Mouse (Mus musculus) kidney, embryonic 14.5 days (tissue): ENCODE results near the gene Arhgap15. TPM values are rescaled to one million over a fixed set of nuclear protein-coding genes. Genes with fewer than 3 reads are reported as not detected.
A peak's percentile ranks its signal among the peaks of the same experiment; 100 is the strongest.
"Not testable (repeated sequence)": the region's sequence is repeated elsewhere in the genome, so short reads cannot be mapped to it uniquely, and the experiment has no call there.

Experiments used
- ATAC-seq: fragments of 200-750 bp; cut with Nextera tagmentation; 2 replicates; pipeline ENCODE4 v1.8.0; 2017; ENCODE audit warnings: moderate number of reproducible peaks, mild to moderate bottlenecking, moderate TSS enrichment, moderate library complexity; ENCODE audit not compliant: low FRiP score, low TSS enrichment
- H3K27ac ChIP-seq: fragments of 300-500 bp; sonication (generic); 2 replicates; pipeline ENCODE4 v1.5.1; 2014; ENCODE audit warnings: low read depth, mild to moderate bottlenecking, low read length, moderate library complexity, mixed read lengths
- H3K27me3 ChIP-seq: fragments of 300-500 bp; sonication (generic); 2 replicates; pipeline ENCODE4 v1.6.1; 2014; ENCODE audit warnings: mild to moderate bottlenecking, low read length; ENCODE audit not compliant: control insufficient read depth, insufficient read depth
- H3K36me3 ChIP-seq: fragments of 300-500 bp; sonication (generic); 2 replicates; pipeline ENCODE4 v1.6.1; 2014; ENCODE audit warnings: low read length, mixed read lengths; ENCODE audit not compliant: control insufficient read depth, insufficient read depth
- H3K4me1 ChIP-seq: fragments of 300-500 bp; sonication (generic); 2 replicates; pipeline ENCODE4 v1.6.1; 2014; ENCODE audit warnings: low read length, mixed read lengths; ENCODE audit not compliant: control insufficient read depth, insufficient read depth
- H3K4me2 ChIP-seq: fragments of 300-500 bp; sonication (generic); replicated peaks from 2 replicates; pipeline ENCODE4 v1.6.1; 2014; ENCODE audit warnings: low read depth, mild to moderate bottlenecking, low read length
- H3K4me3 ChIP-seq: fragments of 300-500 bp; sonication (generic); 2 replicates; pipeline ENCODE4 v1.5.1; 2014; ENCODE audit warnings: mild to moderate bottlenecking, low read length
- H3K9ac ChIP-seq: fragments of 300-500 bp; sonication (generic); 2 replicates; pipeline ENCODE4 v1.6.1; 2014; ENCODE audit warnings: low read depth, mild to moderate bottlenecking, low read length, moderate library complexity
- H3K9me3 ChIP-seq: fragments of 300-500 bp; sonication (generic); 2 replicates; pipeline ENCODE4 v1.6.1; 2016; ENCODE audit warnings: low read length; ENCODE audit not compliant: control insufficient read depth
- WGBS: fragments of 180-500 bp; shearing (Covaris S2); extraction: QIAGEN DNeasy Blood & Tissue Kit; methylation state at CpG from one replicate; pipeline ENCODE4 v1.1.7; 2014; 5-methylcytosine and 5-hydroxymethylcytosine counted together
- polyA plus RNA-seq: library from polyadenylated mRNA; unstranded; fragments of >200 nt; fragmentation: Nextera tagmentation; extraction: Ambion mirVana; gene quantifications from 2 replicates; pipeline ENCODE4 v1.2.1, GENCODE M21; 2014

The Arhgap15 gene
- 1.0 TPM in 2 replicates for polyA plus RNA-seq

DNA sequence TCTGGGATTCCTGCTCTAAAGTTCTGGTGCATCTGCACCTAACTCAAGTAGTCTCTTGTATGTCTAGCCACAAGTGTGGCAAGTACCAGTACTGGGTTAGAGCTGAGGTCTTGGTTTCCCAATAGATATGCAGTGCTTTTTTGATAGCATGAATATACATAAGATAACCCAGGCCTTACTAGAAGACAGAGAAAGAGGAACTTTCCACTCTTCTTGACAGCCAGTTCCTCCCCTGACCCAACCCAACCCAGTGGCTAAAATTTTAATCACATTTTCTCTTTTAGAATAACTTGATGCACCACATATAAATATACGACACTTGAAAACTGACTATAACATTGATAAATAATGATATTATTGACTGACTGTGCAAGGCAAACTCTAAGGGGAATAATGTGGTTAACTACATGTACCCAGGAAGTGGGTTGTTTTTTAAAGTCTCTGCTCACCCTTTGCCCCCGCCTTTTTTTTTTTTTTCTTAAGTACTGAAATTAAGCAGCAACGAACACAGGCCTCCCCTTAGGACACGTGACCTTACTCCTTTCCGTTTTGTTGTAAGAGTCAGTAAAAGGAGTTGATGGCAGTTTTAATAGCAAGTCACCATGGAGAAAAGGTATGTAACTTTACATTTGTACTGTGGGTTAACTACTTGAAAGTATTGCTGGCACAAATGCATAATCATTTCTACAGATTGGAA lies at the start of gene Arhgap15:
Gene Arhgap15 (plus strand): TSS at position 538 of the 697 bp plus-strand sequence.
- no peaks in the 10 kb centered on the region for H3K36me3 ChIP-seq
- H3K27ac ChIP-seq, result no peak within 1 kb of the TSS
- H3K9me3 ChIP-seq, result no peaks in the 10 kb centered on the region
- no peak within 1 kb of the TSS for H3K9ac ChIP-seq
- no peaks in the 10 kb centered on the region for H3K4me1 ChIP-seq
- 69% methylated on average over 5 of the region's 5 CpGs for WGBS
- ATAC-seq, result no peak
- H3K27me3 ChIP-seq, result no peaks in the 10 kb centered on the region
- H3K4me3 ChIP-seq, result no peak within 1 kb of the TSS
- no peak within 1 kb of the TSS for H3K4me2 ChIP-seq

DNA sequence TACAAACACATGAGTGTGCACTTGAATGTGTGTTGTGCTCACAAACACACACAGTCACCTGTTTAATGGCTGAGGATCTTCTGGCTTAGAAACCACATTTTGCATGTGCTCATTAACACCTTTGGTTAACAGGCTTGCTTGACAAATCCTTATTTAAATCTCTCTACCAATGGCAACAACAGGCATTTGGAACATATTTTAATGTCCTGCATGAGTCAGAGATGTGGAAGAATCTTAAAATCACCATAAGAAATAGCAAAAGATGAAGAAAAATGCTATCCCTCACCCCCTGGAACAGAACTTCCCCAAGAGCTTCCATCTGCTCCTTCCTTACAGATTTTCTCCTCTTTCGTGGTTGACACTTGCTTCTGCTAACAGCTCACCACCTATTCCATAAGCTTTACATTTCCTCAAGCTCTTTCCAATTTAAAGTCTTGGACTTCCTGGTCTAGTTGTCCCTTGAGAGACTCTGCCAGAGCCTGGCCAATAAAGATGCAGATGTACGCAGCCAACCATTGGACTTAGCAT lies 35.9 kb upstream of the Arhgap15 start:
- no peaks in the 10 kb centered on the region for H3K36me3 ChIP-seq
- no peaks in the 10 kb centered on the region for H3K4me1 ChIP-seq
- H3K27me3 ChIP-seq, result no peaks in the 10 kb centered on the region
- no peak overlapping the region for H3K9ac ChIP-seq
- no peaks in the 10 kb centered on the region for H3K9me3 ChIP-seq
- WGBS, result 89% methylated on average over 2 of the region's 2 CpGs
- no peak overlapping the region for H3K4me2 ChIP-seq
- no peak overlapping the region for H3K4me3 ChIP-seq
- no peak for ATAC-seq
- H3K27ac ChIP-seq, result no peak overlapping the region

DNA sequence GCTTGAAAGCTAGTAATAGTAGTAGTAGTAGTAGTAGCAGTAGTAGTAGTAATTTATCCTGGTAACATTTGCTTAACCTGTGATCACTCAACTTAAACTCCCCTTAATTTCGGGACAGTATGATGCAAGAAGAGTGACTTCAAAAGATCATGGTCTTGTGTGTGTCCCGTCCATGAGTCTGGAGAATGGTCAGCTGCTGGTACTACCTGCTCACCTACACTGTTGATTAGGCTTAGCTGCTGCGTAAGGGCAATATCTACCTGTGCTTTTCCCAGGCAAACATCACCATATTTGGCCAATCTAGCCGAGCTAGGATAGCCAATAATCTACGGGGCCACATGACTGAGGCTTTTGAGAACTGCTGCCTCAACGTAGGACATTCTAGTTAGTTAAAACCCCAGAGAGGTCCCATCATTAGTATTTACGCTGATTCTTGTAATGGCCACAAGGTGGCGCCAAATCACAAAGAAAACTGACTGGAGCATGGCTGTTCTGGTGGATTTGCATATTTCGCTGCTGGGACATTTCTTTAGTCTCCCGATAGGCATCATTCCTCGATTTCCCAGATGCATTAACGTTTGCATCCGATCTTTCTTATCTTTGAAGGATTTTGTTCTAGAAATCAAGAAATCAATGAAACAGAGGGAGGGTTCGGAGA lies 26.0 kb upstream of the Arhgap15 start:
- H3K27ac ChIP-seq, result no peak overlapping the region
- H3K4me2 ChIP-seq, result peak overlapping the region; percentile 30
- no peak overlapping the region for H3K9ac ChIP-seq
- ATAC-seq, result peak; percentile 89
- no peaks in the 10 kb centered on the region for H3K27me3 ChIP-seq
- WGBS, result 22% methylated on average over 14 of the region's 14 CpGs
- H3K9me3 ChIP-seq, result no peaks in the 10 kb centered on the region
- H3K4me3 ChIP-seq, result no peak overlapping the region
- H3K36me3 ChIP-seq, result no peaks in the 10 kb centered on the region
- H3K4me1 ChIP-seq, result no peaks in the 10 kb centered on the region

DNA sequence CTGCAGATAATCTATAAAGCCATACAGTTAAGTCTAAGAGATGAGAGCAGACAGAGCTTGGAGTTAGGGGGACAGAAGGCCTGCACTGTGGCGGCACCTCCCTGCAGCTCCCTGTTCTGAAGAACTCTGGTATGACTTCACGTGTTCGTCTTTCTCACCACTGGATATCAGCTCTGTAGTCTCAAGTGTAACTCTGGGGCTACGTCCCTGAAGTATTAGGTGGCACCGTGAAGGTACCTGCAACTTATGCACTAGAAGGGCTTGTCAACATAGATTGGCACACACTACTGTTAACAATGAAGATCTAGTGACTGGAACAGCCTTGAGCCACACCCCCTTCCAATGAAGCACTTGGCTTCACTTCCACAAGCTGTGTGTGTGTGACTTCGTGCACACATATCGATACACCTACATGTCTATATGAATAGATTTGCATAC lies 25.5 kb upstream of the Arhgap15 start:
- H3K4me3 ChIP-seq, result no peak overlapping the region
- H3K9ac ChIP-seq, result no peak overlapping the region
- no peaks in the 10 kb centered on the region for H3K36me3 ChIP-seq
- no peak overlapping the region for H3K27ac ChIP-seq
- ATAC-seq, result peak; percentile 60
- peak overlapping the region; percentile 30 for H3K4me2 ChIP-seq
- H3K27me3 ChIP-seq, result no peaks in the 10 kb centered on the region
- H3K9me3 ChIP-seq, result no peaks in the 10 kb centered on the region
- no peaks in the 10 kb centered on the region for H3K4me1 ChIP-seq
- 59% methylated on average over 7 of the region's 7 CpGs for WGBS

DNA sequence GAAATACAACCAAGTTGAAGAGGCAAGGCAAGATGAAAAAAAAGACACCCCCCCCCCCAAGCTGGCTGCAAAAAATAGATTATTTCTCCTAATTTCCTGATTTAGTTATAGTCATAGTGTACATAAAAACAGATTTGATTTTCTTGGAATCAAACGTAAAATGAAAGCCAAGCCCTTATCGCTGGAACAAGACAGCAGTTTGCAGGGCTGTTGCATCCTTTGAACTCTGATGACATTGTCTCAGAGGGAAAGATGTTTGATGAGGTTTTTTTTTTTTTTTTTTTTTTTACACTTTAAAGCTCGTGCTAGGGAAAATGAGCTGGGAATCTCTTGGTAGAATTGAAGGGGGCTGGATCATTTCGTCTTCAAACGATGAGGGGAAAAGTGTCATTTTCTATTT lies 21.4 kb upstream of the Arhgap15 start:
- no peaks in the 10 kb centered on the region for H3K9me3 ChIP-seq
- 75% methylated on average over 5 of the region's 5 CpGs for WGBS
- H3K36me3 ChIP-seq, result no peaks in the 10 kb centered on the region
- ATAC-seq, result no peak
- no peaks in the 10 kb centered on the region for H3K4me1 ChIP-seq
- H3K4me3 ChIP-seq, result no peak overlapping the region
- no peak overlapping the region for H3K4me2 ChIP-seq
- H3K27ac ChIP-seq, result no peak overlapping the region
- no peaks in the 10 kb centered on the region for H3K27me3 ChIP-seq
- H3K9ac ChIP-seq, result no peak overlapping the region

DNA sequence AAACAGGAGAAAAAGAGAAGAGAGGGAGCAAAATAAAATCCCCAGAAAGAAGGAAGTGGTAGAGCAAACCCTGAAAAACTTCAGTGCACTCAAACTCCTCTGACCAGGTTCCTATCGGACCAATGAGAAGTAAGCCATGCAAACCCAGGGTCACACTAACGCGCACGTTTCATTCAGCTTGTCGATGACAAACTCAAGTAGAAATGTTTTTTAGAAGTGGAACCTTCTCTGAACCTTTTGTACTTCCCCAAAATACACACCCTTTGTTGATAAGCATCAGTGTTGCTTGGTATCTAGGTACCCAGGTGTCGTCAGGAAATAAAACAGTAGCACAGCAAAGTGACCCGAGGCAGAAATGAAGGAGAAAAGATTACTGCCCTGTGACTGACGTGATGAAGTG lies 20.9 kb upstream of the Arhgap15 start:
- H3K27ac ChIP-seq, result no peak overlapping the region
- no peak overlapping the region for H3K4me2 ChIP-seq
- H3K4me1 ChIP-seq, result no peaks in the 10 kb centered on the region
- 73% methylated on average over 8 of the region's 8 CpGs for WGBS
- no peaks in the 10 kb centered on the region for H3K9me3 ChIP-seq
- no peaks in the 10 kb centered on the region for H3K27me3 ChIP-seq
- no peaks in the 10 kb centered on the region for H3K36me3 ChIP-seq
- H3K9ac ChIP-seq, result no peak overlapping the region
- no peak for ATAC-seq
- no peak overlapping the region for H3K4me3 ChIP-seq

DNA sequence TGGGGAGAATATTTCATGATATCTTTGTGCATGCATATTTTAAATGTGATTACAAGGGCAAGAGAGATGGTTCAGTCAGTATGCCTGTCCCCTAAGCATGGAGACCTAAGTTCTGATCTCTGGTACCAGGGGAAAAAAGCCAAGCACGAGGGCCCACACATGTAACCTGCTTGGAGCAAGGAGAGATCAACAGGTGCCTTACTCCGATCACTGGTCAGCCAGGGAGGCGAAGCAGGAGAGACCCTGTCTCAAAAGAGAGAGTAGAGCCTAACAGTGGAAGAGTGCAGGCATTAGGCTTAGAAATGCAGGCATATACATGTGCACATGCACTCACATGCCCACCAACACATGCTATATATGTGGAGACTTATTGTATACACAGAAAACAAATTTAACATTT lies 19.8 kb upstream of the Arhgap15 start:
- H3K4me1 ChIP-seq, result no peaks in the 10 kb centered on the region
- H3K36me3 ChIP-seq, result no peaks in the 10 kb centered on the region
- H3K4me3 ChIP-seq, result no peak overlapping the region
- H3K9me3 ChIP-seq, result no peaks in the 10 kb centered on the region
- 86% methylated on average over 3 of the region's 3 CpGs for WGBS
- H3K27ac ChIP-seq, result no peak overlapping the region
- no peak for ATAC-seq
- H3K27me3 ChIP-seq, result no peaks in the 10 kb centered on the region
- H3K9ac ChIP-seq, result no peak overlapping the region
- no peak overlapping the region for H3K4me2 ChIP-seq

DNA sequence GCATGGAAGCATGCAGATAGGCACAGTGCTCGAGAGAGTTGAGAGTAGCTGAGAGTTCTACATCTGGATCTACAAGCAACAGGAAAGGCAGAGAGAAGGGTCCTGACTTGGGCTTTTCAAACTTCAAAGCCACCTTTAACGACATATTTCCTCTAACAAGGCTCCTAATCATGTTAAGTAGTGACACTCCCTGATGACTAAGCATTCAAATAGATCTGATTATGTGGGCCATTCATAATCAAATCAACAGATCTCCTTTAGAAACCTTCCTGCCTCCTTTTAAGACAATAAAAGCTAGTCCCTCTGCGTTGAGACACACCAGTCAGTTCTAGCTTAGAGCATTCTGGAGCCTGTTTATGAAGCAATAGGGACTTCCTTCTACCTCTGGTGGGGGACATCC lies 16.2 kb upstream of the Arhgap15 start:
- Histone ChIP-seq H3K36me3 (no peaks in the 10 kb centered on the region), H3K9ac (no peak overlapping the region)

DNA sequence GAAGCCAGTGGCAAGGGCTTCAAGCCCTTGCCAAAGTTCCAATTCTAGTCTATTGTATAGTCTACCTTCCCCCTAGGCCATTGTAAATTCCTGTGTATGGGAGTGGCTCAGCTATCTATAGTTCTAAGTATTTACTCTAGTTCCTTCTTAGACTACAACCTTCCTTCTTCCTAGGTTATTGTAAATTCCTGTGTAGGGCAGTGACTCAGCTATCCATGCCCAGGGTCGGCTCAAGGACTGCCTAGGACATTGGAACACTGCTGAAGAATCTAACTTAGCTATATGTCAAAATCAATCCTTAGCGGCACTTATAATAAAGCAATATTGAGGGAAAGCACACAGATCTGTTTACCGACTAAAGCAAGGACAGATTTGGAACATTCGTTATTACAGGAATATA lies 13.6 kb upstream of the Arhgap15 start:
- H3K27me3 ChIP-seq, H3K4me3 ChIP-seq, ATAC-seq, H3K9ac ChIP-seq, H3K4me1 ChIP-seq, H3K36me3 ChIP-seq, H3K27ac ChIP-seq, H3K4me2 ChIP-seq, H3K9me3 ChIP-seq: not testable (repeated sequence)
- WGBS, result 92% methylated on average over 4 of the region's 4 CpGs

More for the DNA sequence above, 16.2 kb upstream of the Arhgap15 start:
- Histone ChIP-seq H3K27ac (no peak overlapping the region), H3K4me1 (no peaks in the 10 kb centered on the region), H3K27me3 (no peaks in the 10 kb centered on the region), H3K4me3 (no peak overlapping the region), H3K4me2 (no peak overlapping the region), H3K9me3 (no peaks in the 10 kb centered on the region)
- ATAC-seq, result no peak
- 30% methylated on average over 3 of the region's 3 CpGs for WGBS
